Mouse (Mus musculus) adrenal gland, postnatal 14 days (tissue): ENCODE data around the gene Rptor. TPM values are rescaled to one million over a fixed set of nuclear protein-coding genes. Genes with fewer than 3 reads are reported as not detected.
A peak's percentile ranks its signal among the peaks of the same experiment; 100 is the strongest.

Experiments
- DNase-seq: peaks from one replicate; pipeline ENCODE4 v3.0.0; 2021; ENCODE audit warnings: mixed read lengths
- total RNA-seq: library from RNA; stranded (reverse); gene quantifications from 2 replicates; pipeline ENCODE4 v1.2.3, GENCODE M21; 2021

Rptor gene
- total RNA-seq, 1 experiment from 2014 or later = 47.9 TPM

DNA sequence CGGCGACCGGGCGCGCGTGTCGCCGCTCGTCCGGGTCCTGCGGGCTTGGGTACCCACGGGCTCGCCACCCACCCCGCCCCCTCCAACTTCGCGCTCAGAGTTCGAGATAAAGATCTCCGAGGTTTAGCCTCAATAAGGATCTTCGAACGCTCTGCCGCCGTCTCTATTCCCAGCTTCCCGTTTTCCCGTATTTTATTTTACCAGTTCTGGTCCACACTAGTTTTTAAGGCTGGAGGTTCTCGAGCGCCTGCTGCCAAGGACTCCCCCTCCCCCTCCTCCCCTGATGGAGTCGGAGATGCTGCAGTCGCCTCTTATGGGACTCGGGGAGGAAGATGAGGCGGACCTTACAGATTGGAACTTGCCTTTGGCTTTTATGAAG, 811 bp downstream of the Rptor start:
- peak; percentile 29 for DNase-seq

DNA sequence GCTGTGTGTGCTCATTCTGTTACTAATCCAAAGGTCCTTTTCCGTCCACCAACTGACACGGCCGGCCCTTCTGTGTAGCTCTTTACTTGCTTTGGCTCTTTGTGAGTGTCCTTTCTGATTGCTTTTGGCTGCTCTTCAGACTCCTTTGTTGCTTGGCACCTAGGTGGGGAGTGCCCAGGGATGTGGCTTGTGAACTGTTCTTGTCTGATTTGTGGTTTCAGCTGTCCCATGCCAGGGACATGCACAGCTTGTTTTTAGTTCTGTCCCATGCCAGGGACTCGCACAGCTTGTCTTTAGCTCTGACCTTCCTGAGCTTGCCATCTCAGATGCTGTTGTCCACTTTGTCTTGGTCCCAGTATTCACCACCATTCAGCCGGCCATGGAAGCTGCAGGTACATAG, 4.8 kb downstream of the Rptor start:
- no peak for DNase-seq

DNA sequence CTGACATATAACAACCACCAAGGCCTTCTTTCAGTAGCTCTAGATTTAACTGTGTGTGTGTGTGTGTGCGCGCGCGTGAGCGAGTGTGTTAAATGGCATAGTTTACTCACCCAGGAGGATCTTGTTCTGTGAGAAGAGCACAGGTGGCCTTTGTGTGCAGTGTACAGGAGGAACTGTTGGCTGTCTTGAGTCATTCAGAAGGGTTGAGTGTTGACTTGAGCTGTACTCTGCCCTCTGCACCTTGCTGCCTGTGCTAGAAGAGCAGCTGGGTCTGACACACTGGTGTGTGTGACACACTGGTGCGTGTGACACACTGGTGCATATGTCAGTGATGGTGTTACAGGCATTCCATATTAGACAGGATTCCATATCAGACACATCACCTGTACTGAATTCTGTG, 8.8 kb downstream of the Rptor start:
- no peak for DNase-seq

DNA sequence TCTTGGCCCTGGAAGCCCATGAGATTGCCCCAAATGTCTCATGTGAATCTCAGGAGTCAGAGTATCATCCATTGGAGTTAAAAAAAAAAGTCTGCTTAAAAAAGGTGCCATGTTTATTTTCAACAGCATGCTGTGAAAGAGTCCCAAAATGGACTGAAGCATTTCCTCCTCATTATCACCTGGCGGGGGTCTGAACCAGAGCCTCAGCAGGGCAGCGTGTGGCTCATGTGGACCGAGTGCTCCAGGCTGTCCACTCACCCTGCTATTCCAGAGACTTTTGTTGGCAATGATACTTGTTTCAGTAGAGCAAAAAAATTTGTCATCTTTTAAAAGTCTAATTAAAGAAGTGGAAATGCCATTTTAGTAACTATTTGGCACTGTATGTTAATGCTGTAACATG, 9.5 kb downstream of the Rptor start:
- no peak for DNase-seq

DNA sequence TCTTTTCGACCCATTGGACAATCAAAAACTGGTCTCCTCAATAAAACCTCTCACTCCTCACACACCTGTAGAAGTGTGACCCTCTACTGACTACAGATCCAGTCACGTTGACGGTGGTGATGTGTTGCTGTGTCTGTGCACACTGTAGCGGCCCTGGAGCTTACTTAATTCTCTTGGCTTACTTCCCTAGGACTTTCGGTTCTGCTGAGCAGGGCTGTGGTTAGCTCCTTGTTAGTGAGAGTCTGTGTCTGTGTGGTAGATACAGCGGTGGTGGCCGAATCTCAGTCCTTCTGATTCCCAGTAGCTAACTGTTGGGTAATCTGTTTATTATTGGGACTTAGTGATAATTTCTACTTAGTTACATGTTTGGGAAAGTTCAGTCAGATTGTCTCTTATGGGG, 12.4 kb downstream of the Rptor start:
- no peak for DNase-seq

DNA sequence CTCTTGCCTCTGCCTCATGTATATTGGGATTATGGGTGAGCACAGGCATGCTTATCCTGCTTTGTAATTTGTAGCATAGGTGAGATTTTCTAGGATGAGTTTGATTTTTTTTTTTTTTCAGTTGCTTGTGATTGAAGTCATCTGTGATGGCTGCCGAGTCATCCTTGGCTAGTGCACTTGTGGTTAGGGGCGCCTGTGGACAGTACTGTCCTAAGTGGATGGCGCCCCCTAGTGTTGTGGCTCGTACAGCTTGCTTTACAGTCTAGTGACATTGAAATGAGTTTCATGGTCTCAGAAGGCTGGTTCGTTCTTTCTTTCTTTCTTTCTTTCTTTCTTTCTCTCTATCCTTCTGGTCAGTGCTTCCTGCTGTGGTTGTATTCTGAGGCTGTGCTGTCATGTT, 16.1 kb downstream of the Rptor start:
- DNase-seq = peak; percentile 79

DNA sequence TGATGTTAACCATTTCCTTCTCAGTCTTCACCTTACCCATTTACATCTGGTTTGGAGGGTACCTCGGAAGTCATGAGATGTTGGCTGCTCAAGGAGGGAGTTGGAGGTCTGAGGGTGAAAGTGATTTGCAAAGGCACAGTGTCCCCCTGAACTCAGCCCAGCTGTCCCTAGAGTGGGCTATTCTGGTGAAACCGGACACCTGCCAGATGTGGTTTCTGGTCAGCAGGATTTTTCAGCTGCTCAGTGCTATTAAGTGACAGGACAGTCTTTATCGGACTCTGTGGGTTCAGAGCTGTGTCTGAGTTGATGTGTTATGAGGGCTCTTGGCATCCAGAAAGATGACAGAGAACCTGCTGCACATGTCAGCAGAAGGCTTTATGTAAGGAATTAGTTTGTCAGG, 18.6 kb downstream of the Rptor start:
- DNase-seq = no peak

DNA sequence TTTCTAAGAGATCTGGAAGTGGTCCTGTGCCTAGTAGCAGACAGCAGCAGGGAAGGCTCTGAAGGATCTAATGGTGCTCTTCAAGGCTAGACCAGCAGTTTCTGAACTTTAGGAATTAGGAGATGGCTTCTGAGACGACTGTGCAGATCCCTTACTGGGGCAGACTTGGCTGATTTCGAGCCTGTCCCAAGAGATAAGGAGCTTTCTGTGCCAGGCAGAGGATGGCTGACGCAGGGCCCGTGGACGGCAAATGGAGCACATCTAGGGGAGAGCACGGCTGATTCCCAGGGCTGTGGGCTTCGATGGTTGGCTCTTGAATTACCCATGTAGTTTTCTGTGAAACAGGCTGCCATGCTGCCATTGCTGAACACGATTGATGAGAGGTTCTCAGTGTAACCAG, 21.1 kb downstream of the Rptor start:
- no peak for DNase-seq

DNA sequence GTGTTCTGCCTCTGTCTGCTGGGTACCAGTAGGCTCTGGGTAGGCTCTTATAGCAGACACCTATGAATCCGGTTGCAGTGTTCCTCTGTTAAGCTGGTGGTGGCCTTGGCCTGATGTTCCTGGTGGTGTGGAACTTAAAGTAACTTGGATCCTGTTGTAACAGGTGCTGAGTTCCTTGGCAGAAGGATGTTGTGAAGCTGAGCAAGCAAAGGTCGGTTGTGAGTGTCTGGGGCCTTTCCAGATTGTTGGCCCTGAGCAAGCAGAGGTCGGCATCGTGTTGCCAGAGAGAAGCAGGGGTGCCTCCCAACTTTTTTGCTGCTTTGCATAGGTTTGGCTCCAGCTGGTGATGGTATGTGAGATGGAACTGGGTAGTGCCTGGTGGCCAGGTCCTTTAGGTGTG, 21.7 kb downstream of the Rptor start:
- DNase-seq = no peak

DNA sequence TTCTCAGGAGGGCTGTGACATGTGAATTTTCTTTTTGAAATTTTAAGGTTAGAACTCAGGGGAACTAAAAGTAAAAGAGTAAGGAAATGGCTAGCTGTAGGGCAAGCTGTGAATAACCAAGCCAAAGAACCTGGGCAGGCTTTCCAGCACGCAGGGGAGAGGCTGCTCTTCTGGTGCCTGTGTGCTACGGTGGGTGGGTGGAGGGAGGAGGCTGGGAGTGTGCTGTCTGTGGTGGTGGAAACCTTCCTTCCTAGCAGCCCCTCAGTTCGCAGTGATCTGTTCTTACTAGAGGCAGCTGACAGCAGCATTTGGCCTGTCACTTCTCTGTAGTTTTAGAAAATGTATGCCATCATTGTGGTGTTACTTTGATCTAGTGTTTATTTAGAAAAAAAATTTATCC, 22.2 kb downstream of the Rptor start:
- DNase-seq = no peak

DNA sequence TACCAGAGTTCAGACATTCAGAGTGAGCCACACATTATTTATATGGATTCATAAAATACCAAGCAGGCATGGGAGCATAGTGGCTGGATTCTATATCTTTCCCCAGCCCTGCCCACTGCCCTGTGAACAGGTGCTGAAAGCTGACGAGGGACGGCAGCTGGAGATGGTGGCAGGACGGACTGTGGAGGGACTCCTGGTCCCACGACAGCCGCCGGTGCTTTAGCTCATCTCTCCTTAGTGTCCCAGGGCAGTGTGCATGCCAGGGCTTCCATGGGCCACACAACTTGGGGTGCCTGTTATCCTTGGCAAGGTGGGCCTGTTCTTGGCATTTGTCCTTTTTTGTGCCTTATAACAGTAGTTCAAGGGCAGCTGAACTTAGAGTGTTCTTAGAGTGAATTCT, 22.8 kb downstream of the Rptor start:
- no peak for DNase-seq

DNA sequence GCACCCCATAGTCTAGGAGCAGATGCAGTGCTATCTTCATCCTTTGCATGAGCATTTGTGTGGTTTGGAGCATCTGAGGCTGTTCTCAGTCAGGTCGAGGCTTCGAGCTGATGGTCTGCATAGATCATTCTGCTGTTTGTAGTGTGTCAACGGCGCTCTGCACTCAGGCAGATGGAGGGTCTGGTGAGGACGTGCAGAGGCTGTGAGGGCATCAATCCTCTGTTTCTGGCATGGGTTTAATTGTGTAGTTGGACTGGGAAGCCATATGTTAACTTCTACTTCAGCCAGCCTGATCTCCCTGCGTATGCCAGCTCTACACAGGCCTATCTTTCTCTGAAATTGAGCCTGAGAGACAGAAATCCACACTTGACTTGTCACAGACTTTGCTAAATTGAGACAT, 23.2 kb downstream of the Rptor start:
- DNase-seq = no peak

DNA sequence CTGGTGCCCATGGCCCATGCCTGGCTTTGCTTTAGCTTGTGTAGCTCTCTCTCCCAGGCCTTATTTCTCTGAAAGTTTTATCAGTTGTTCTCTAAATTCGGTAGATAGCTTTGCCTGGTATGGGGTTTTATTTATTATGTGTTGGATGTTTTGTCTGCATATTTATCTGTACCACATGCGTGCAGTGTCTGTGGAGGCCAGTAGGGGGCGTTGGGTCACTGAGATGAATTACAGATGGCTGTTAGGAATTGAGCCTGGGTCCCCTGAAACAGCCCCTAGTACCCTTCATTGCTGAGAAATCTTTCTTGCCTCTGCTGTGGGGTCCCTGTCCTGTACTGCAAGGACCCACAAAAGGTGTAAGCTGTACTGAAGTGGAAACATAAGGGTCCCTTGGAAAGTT, 24.5 kb downstream of the Rptor start:
- no peak for DNase-seq

DNA sequence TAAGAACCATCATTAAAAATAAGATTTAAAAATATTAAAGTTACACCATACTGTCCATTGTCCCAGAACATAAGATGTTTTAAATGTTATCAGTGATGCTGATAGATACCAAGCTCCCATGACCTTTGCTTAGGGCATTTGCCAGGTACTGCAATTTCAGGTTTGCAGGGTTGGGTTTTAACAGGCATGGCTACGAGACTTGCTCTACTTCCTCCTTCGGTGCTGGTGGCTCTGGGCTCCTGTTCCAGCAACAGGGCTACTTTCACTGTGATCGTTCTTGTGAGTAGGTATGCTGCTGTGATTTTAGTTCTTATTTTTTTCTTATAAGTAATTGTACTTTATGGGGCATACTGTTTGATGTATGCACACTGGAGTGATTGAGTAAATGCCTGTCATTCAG, 26.4 kb downstream of the Rptor start:
- DNase-seq = no peak

DNA sequence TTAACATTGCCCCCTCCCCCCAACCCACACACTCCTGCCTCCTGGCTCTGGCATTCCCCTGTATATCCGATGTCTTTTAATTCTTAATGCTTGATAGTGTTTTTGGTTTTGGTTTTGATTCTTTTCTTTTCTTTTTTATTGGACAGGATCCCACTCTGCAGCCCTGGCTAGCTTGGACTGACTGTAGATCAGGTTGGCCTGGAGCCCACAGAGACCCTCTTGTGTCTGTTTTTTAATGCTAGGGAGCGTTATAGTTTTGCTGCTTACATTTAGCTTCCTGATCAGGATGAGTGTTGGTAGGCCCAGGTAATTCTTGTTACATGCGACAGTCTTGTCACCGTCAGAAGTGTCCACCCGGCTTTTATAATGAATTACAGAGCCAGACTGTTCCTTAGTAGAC, 27.6 kb downstream of the Rptor start:
- DNase-seq = no peak

DNA sequence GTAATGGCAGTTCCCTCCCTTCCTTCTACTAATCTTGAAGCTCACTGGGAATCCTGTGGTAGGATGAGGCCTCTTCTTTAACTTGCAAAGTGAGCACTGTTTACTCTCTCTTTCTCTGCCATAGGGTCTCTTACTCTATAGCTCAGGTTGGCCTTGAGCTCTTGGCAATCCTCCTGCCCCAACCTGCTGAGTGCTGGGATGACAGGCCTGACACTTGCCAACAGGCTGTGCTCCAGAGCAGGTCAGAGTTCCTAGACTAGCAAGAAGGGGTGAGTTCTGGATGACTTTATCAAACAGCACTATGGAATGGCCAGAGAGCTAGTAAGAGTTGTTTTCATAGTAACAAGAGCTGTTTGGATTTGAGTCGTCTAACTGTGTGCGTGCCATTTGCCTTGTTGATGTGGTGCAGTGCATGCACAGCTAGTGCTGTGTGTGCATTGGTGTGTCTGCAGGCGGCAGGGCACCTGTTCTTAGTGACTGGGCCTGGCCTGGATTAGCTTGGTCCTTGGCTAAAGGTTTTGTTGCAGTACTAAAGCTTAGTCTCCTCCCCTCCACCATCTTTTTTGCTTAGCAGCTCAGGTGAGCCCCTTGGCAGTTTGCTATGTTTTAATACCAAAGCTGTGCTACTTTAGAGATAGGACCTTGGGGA, 28.6 kb downstream of the Rptor start:
- no peak for DNase-seq

DNA sequence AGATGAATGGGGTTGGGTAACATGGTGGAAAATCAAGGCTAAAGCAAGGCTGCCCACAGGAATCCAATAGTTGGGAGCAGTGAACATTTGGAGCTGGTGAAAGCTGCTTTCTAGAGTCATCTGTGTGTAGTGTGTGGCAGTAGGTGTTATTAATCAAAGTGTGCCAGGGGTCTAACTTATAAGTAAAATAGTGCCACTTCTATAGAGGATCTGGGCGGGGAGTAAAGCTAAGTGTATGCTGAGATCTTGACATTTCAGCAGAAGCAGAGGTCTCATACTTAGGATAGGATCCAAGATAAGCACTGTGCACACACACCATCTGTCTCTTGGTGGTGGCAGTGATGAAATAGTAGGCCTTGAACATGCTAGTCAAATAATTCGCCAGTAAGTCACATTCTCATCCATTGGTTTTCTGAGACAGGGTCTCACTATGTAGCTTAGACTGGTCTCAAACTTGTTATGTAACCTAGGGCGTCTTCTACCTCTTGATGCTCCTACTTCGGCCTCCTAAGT, 33.7 kb downstream of the Rptor start:
- no peak for DNase-seq

DNA sequence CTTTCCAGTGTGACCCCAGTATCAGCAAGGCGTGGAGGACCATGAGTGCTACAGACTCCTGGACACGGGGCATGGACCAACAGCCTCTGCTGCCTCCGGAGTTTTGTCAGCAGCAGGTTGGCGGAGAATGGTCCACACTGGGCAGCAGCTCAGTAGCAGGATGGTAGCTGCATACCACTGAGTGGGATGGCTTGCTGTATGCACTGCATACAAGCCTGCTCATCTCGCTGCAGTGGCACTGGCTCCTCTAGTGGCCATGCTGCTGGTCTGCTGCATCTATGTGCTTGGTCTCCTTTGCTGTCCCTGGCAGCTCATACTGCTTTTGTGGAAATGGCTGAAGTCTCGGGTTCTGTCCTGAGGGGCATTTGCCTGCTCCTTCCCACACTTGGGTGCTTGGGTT, 34.8 kb downstream of the Rptor start:
- no peak for DNase-seq

DNA sequence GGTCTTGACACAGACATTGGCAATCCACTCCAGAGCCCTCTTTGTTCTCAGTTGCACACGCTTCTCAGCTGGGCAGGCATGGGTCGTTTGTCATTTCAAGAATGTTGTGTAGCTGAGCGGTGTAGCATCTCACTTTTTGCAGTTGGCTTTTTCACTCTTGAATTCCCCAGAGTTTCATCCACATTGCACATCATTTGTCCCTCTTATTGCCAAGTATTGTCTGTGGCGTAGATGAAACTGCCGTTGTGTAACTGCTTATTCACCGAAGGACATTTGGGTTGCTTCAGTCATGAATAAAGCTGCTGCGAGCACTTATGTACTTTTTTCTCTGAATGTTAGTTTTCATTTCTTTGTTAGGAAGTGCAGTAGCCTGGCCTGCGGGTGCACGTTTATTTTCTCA, 37.8 kb downstream of the Rptor start:
- DNase-seq = peak; percentile 43

DNA sequence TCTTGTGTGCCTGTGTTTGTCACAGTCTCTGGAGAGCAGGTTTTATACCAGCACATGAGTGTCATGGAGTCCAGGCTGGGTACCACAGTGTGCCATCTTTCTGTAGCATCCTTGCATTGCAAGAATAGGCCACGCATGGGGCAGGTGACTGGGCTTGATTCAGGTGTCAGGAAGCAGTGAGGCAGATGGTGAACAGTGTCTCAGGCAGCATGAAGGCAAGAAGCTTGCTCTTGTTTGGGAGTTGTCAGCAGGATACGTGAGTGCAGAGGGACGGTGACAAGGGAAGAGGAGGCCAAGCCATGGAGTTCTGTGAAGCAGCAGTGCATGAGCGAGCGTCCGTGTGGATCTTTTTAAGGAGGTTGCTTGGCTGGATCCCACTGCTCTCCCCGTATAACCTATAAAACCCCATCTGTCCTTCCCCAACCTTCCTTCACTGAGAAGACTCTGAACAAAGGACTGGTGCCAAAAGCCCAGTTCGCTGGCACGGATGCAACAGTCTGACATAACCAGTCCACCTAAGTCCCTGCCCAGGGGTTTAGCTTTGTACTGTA, 39.2 kb downstream of the Rptor start:
- no peak for DNase-seq

DNA sequence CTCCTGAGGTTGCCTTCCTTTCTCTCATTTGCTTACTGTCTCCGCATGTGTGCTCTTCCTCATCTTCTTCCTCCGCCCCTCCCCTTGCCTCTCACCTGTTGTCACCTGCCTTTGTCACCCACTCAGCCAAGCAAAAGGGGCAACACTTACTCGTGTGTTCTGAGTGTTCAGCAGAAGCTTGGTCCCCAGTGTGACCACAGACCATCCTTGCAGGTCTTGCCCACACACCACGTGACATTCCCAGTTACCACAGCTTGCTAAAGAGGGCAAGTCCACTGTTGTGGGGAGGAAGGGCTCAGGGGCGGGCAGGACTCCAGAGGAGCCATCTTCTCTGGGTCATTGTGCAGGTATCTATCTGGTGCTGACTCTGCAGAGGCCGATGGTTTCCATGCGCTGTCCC, 40.6 kb downstream of the Rptor start:
- DNase-seq = no peak

DNA sequence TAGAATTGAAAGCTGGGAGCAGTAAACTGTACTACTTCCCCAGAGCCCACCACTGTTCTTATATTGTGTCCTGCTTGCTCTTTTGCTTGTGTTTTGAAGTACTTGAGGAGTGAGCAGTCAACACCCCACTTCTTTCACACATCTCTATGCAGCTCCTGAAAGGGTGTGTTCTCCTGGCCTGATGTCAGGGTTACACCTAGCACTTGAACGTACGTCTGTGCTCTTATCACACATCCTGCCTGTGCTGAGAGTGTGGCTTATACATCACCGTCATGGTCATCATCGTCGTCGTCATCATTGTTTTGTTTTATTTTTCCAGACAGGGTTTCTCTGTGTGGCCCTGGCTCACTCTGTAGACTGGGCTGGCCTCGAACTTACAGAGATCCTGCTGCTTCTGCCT, 41.4 kb downstream of the Rptor start:
- no peak for DNase-seq

DNA sequence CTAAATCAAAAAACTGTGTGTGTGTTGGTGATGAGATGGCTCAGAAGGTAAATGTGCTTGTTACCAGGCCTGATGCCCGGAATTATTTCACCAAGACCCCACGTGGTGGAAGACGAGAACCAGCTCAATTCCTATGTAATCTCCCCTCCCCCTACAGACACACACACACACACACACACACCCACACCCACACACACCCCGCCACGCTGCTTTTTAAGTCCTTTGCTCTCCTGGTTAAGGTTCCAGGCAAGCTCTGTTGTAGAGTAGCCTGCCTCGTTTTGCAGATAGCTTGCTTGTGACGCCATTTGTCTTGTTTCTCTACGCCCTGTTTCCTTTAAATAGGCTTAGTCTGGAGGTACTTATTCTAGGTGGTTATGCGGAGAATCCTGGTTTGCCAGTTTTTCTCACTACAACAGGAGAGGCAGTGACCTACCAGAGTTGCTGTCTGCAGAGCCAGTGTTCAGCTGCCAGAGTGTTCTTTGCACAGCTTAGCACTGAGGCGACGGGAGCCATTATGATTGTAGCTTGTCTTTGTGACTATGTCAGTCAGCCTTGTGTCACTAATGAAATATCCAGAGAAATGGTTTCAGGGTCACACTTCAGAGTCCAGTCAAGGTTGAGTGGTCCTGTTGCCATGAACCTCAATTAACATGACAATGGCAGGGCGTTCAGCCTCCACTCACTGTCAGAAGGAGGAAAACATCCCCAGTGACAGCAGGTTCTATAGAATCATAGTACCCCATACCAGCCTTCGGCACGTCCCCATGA, 42.1 kb downstream of the Rptor start:
- no peak for DNase-seq

DNA sequence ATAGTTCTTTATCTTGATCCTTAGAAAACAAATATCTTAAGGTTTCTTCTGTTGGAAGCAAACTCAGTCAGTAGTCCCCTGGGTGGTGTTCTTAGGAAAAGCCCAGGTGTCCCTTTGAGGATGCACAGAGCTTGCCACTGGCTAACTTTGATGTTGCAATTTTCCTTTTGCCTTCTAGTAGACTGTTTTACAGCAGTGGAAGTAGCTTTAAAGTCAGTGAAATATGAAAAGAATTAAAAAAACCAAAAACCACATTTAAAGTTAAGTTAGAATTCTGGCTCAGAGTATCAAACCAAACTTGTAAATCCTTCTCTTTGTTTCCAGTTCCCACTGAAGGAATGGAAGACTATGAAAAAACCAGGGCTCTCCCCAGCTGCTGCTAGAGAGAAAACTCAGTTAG, 47.8 kb downstream of the Rptor start:
- DNase-seq = no peak
